Mouse (Mus musculus) ovary, postnatal 14 days (tissue): ENCODE data around the gene Fanca.
"Not testable (repeated sequence)": the region's sequence is repeated elsewhere in the genome, so short reads cannot be mapped to it uniquely, and the experiment has no call there.

ENCODE experiments used
- DNase-seq: peaks from one replicate; pipeline ENCODE4 v3.0.0; 2022; ENCODE audit warnings: low spot score

Fanca gene

GRCm38 (mm10) chr8:123330701-123331100 lies 12.3 kb upstream of the Fanca start:
- DNase-seq: no peak

- no peak for DNase-seq
These were observed 11.6 kb upstream of the Fanca start for GRCm38 (mm10) chr8:123329961-123330360.

- no peak for DNase-seq
These were observed 11.0 kb upstream of the Fanca start for GRCm38 (mm10) chr8:123329350-123329749.

GRCm38 (mm10) chr8:123328552-123328951 lies 10.2 kb upstream of the Fanca start:
- no peak for DNase-seq

- no peak for DNase-seq
These were observed 1.3 kb upstream of the Fanca start for GRCm38 (mm10) chr8:123319522-123320164.

GRCm38 (mm10) chr8:123317781-123318466 lies 452 bp downstream of the Fanca start:
- no peak for DNase-seq

GRCm38 (mm10) chr8:123308738-123309137 lies 9.6 kb downstream of the Fanca start:
- no peak for DNase-seq

GRCm38 (mm10) chr8:123298301-123298700 lies 20.1 kb downstream of the Fanca start:
- DNase-seq: no peak

GRCm38 (mm10) chr8:123292785-123293184 lies 25.6 kb downstream of the Fanca start:
- DNase-seq: no peak

- no peak for DNase-seq
These were observed 26.1 kb downstream of the Fanca start for GRCm38 (mm10) chr8:123292281-123292680.

- no peak for DNase-seq
These were observed 26.7 kb downstream of the Fanca start for GRCm38 (mm10) chr8:123291716-123292115.

- DNase-seq: no peak
These were observed 27.7 kb downstream of the Fanca start for GRCm38 (mm10) chr8:123290679-123291078.

GRCm38 (mm10) chr8:123290166-123290565 lies 28.2 kb downstream of the Fanca start:
- peak; percentile 25 for DNase-seq

- no peak for DNase-seq
These were observed 31.0 kb downstream of the Fanca start for GRCm38 (mm10) chr8:123287362-123287761.

GRCm38 (mm10) chr8:123284493-123284892 lies 33.9 kb downstream of the Fanca start:
- DNase-seq: no peak

GRCm38 (mm10) chr8:123283991-123284390 lies 34.4 kb downstream of the Fanca start:
- no peak for DNase-seq

GRCm38 (mm10) chr8:123282994-123283393 lies 35.4 kb downstream of the Fanca start:
- not testable (repeated sequence) for DNase-seq

- DNase-seq: no peak
These were observed 37.9 kb downstream of the Fanca start for GRCm38 (mm10) chr8:123280302-123281094.

- DNase-seq: no peak
These were observed 38.5 kb downstream of the Fanca start for GRCm38 (mm10) chr8:123279828-123280227.

GRCm38 (mm10) chr8:123278445-123278844 lies 39.9 kb downstream of the Fanca start:
- DNase-seq: no peak

- DNase-seq: no peak
These were observed 43.3 kb downstream of the Fanca start for GRCm38 (mm10) chr8:123275096-123275495.

- no peak for DNase-seq
These were observed 43.9 kb downstream of the Fanca start for GRCm38 (mm10) chr8:123274447-123274846.

- no peak for DNase-seq
These were observed 46.5 kb downstream of the Fanca start for GRCm38 (mm10) chr8:123271901-123272300.
